Mouse (Mus musculus) macrophage (primary cell): ENCODE measurements around the gene Gnat1. TPM values are rescaled to one million over a fixed set of nuclear protein-coding genes. Genes with fewer than 3 reads are reported as not detected.

Experiments
- H3K27ac ChIP-seq: fragments of 350-480 bp; formaldehyde crosslinking; 2 replicates; pipeline ENCODE4 v1.9.0; 2021
- H3K36me3 ChIP-seq: fragments of 350-480 bp; formaldehyde crosslinking; 2 replicates; pipeline ENCODE4 v1.9.0; 2021; ENCODE audit errors: inconsistent target
- H3K4me3 ChIP-seq: fragments of 350-480 bp; formaldehyde crosslinking; 2 replicates; pipeline ENCODE4 v1.9.0; 2021; ENCODE audit errors: inconsistent target
- H3K79me2 ChIP-seq: fragments of 350-480 bp; formaldehyde crosslinking; 2 replicates; pipeline ENCODE4 v1.9.0; 2021; ENCODE audit errors: inconsistent target
- WGBS: methylation state at CpG from one replicate; pipeline ENCODE4 v1.1.7; 2026; ENCODE audit warnings: inconsistent platforms; ENCODE audit not compliant: missing documents; 5-methylcytosine and 5-hydroxymethylcytosine counted together
- polyA plus RNA-seq: library from polyadenylated mRNA; stranded (reverse); fragments of 250-400 nt; gene quantifications from 3 replicates; pipeline ENCODE4 v1.2.4, GENCODE M21; 2018; ENCODE audit warnings: inconsistent platforms

The Gnat1 gene
- polyA plus RNA-seq, 1 experiment from 2014 or later: not detected

GRCm38 (mm10) chr9:107670259-107670658, 9.3 kb downstream of the Gnat1 start:
- Histone ChIP-seq H3K36me3 (no peaks in the 10 kb centered on the region), H3K79me2 (no peaks in the 10 kb centered on the region), H3K4me3 (no peak overlapping the region), H3K27ac (no peak overlapping the region)
- WGBS: 93% methylated on average over 5 of the region's 5 CpGs

GRCm38 (mm10) chr9:107669480-107669945, 10.0 kb downstream of the Gnat1 start, which contains the start of gene Slc38a3:
Slc38a3 (minus strand) TSS chr9:107669530.
- Histone ChIP-seq H3K79me2 (no peaks in the 10 kb centered on the region), H3K36me3 (no peaks in the 10 kb centered on the region), H3K27ac (no peak within 1 kb of the TSS), H3K4me3 (no peak within 1 kb of the TSS)
- 89% methylated on average over 9 of the region's 9 CpGs for WGBS

GRCm38 (mm10) chr9:107668916-107669315, 10.6 kb downstream of the Gnat1 start:
- WGBS: 90% methylated on average over 3 of the region's 3 CpGs
- H3K27ac ChIP-seq: no peak overlapping the region
- no peaks in the 10 kb centered on the region for H3K36me3 ChIP-seq
- H3K4me3 ChIP-seq: no peak overlapping the region
- H3K79me2 ChIP-seq: no peaks in the 10 kb centered on the region

GRCm38 (mm10) chr9:107668011-107668410, 11.5 kb downstream of the Gnat1 start:
- WGBS: 72% methylated on average over 8 of the region's 8 CpGs
- Histone ChIP-seq H3K36me3 (no peaks in the 10 kb centered on the region), H3K79me2 (no peaks in the 10 kb centered on the region), H3K27ac (no peak overlapping the region), H3K4me3 (no peak overlapping the region)

GRCm38 (mm10) chr9:107667219-107667618, 12.3 kb downstream of the Gnat1 start:
- 1% methylated on average over 21 of the region's 24 CpGs for WGBS
- Histone ChIP-seq H3K79me2 (no peaks in the 10 kb centered on the region), H3K27ac (no peak overlapping the region), H3K36me3 (no peaks in the 10 kb centered on the region), H3K4me3 (no peak overlapping the region)

GRCm38 (mm10) chr9:107666751-107667205, 12.7 kb downstream of the Gnat1 start:
- H3K79me2 ChIP-seq: no peaks in the 10 kb centered on the region
- H3K36me3 ChIP-seq: no peaks in the 10 kb centered on the region
- WGBS: 2% methylated on average over 30 of the region's 30 CpGs
- H3K4me3 ChIP-seq: no peak overlapping the region
- H3K27ac ChIP-seq: no peak overlapping the region

GRCm38 (mm10) chr9:107665308-107665707, 14.2 kb downstream of the Gnat1 start:
- Histone ChIP-seq H3K79me2 (no peaks in the 10 kb centered on the region), H3K4me3 (no peak overlapping the region), H3K36me3 (no peaks in the 10 kb centered on the region), H3K27ac (no peak overlapping the region)
- WGBS: 73% methylated on average over 7 of the region's 7 CpGs

GRCm38 (mm10) chr9:107663525-107663924, 16.0 kb downstream of the Gnat1 start:
- Histone ChIP-seq H3K79me2 (no peaks in the 10 kb centered on the region), H3K27ac (no peak overlapping the region), H3K4me3 (no peak overlapping the region), H3K36me3 (no peaks in the 10 kb centered on the region)
- WGBS: 89% methylated on average over 9 of the region's 9 CpGs

GRCm38 (mm10) chr9:107662342-107662741, 17.2 kb downstream of the Gnat1 start:
- Histone ChIP-seq H3K27ac (no peak overlapping the region), H3K4me3 (no peak overlapping the region), H3K79me2 (no peaks in the 10 kb centered on the region), H3K36me3 (no peaks in the 10 kb centered on the region)
- WGBS: 89% methylated on average over 8 of the region's 8 CpGs

GRCm38 (mm10) chr9:107660777-107661176, 18.7 kb downstream of the Gnat1 start:
- Histone ChIP-seq H3K4me3 (no peak overlapping the region), H3K36me3 (no peaks in the 10 kb centered on the region), H3K79me2 (no peaks in the 10 kb centered on the region), H3K27ac (no peak overlapping the region)
- WGBS: 79% methylated on average over 3 of the region's 3 CpGs

- H3K79me2 ChIP-seq: no peaks in the 10 kb centered on the region
- no peak overlapping the region for H3K4me3 ChIP-seq
- no peaks in the 10 kb centered on the region for H3K36me3 ChIP-seq
- H3K27ac ChIP-seq: no peak overlapping the region
- WGBS: 97% methylated on average over 3 of the region's 3 CpGs
Measured at GRCm38 (mm10) chr9:107659961-107660360, 19.6 kb downstream of the Gnat1 start.

GRCm38 (mm10) chr9:107659551-107659950, 20.0 kb downstream of the Gnat1 start:
- no peak overlapping the region for H3K27ac ChIP-seq
- WGBS: 88% methylated on average over 10 of the region's 10 CpGs
- H3K4me3 ChIP-seq: no peak overlapping the region
- H3K79me2 ChIP-seq: no peaks in the 10 kb centered on the region
- H3K36me3 ChIP-seq: no peaks in the 10 kb centered on the region

- WGBS: 93% methylated on average over 6 of the region's 6 CpGs
- no peaks in the 10 kb centered on the region for H3K36me3 ChIP-seq
- no peak overlapping the region for H3K4me3 ChIP-seq
- H3K27ac ChIP-seq: no peak overlapping the region
- no peaks in the 10 kb centered on the region for H3K79me2 ChIP-seq
Measured at GRCm38 (mm10) chr9:107658096-107658495, 21.4 kb downstream of the Gnat1 start.

GRCm38 (mm10) chr9:107657144-107657543, 22.4 kb downstream of the Gnat1 start:
- no peak overlapping the region for H3K4me3 ChIP-seq
- no peaks in the 10 kb centered on the region for H3K36me3 ChIP-seq
- WGBS: 75% methylated on average over 5 of the region's 5 CpGs
- no peak overlapping the region for H3K27ac ChIP-seq
- H3K79me2 ChIP-seq: no peaks in the 10 kb centered on the region

GRCm38 (mm10) chr9:107654585-107654984, 24.9 kb downstream of the Gnat1 start:
- Histone ChIP-seq H3K36me3 (no peaks in the 10 kb centered on the region), H3K4me3 (no peak overlapping the region), H3K27ac (no peak overlapping the region), H3K79me2 (no peaks in the 10 kb centered on the region)
- WGBS: 74% methylated on average over 4 of the region's 4 CpGs

GRCm38 (mm10) chr9:107653474-107653873, 26.0 kb downstream of the Gnat1 start:
- WGBS: 81% methylated on average over 2 of the region's 2 CpGs
- H3K27ac ChIP-seq: no peak overlapping the region
- no peaks in the 10 kb centered on the region for H3K36me3 ChIP-seq
- no peaks in the 10 kb centered on the region for H3K79me2 ChIP-seq
- H3K4me3 ChIP-seq: no peak overlapping the region
